In genomic region chr16:66871201-66871600, GRCm38 (mm10) we compare ENCODE assay signal across 24 mouse cellular contexts.
DNase-seq lines count a peak whose midpoint lies in the region; ATAC-seq lines count a peak whose summit lies in the region.
"Had no signal": no experiment of that assay in that cellular context is flagged by ENCODE, and none has a peak within 500 bp of the region (broad histone marks: within the 10 kb centered on the region; RNA-seq: fewer than 3 reads in every experiment).

No protein-coding gene starts in this region.

- DNase-seq in frontal cortex, postnatal 36 days (ENCODE audit: low spot score in 2 of 2): no peak
- DNase-seq in ES-CJ7 (ENCODE audit: low read depth, low spot score) (peak; percentile 28), NIH3T3 (ENCODE audit: low read depth) (peak; percentile 68), adipocyte (ENCODE audit: low spot score) (peak; percentile 42)
- DNase-seq in kidney, postnatal 25 days: no peak
- no peak for DNase-seq in left cerebral cortex, adult 11 months (ENCODE audit: low spot score)
- DNase-seq: adrenal gland, postnatal 10 days; adrenal gland, postnatal 36 days; cerebellum, adult 18-20 months; cerebellum, adult 9-10 months; cerebellum, postnatal 14 days; gastrocnemius, postnatal 25 days; heart, adult 2 months; heart, postnatal 10 days; heart, postnatal 36 days; kidney, adult 18-20 months had no signal

- peak; percentile 58; the same call in 1 of the 2 replicates for ATAC-seq in frontal cortex, adult (ENCODE audit: low TSS enrichment)
- ATAC-seq in activated CD4-positive, CD25-positive, alpha-beta regulatory T cell, adult 4 months: no peak
- ATAC-seq: CD4-positive, CD25-positive, alpha-beta regulatory T cell, adult 4 months; forebrain, embryonic 13.5 days; forebrain, embryonic 16.5 days; hindbrain, postnatal 0 days; inflammation-experienced regulatory T-cells, adult 6 months; intestine, embryonic 16.5 days had no signal

Comparison
In these comparisons a context has a peak if more than half of its experiments do, and no peak if none do; other contexts are left out.
1. DNase-seq: peak in ES-CJ7 (single experiment), NIH3T3 (single experiment) and adipocyte (single experiment); none in frontal cortex, postnatal 36 days (0 of 2), kidney, postnatal 25 days (0 of 2) and left cerebral cortex, adult 11 months (single experiment).